Mouse (Mus musculus): ENCODE data around the gene Arhgef18. TPM values are rescaled to one million over a fixed set of nuclear protein-coding genes. Genes with fewer than 3 reads are reported as not detected.

Gene Arhgef18
- polyA plus RNA-seq, 2 experiments = 9.4 to 23.1 TPM

DNA sequence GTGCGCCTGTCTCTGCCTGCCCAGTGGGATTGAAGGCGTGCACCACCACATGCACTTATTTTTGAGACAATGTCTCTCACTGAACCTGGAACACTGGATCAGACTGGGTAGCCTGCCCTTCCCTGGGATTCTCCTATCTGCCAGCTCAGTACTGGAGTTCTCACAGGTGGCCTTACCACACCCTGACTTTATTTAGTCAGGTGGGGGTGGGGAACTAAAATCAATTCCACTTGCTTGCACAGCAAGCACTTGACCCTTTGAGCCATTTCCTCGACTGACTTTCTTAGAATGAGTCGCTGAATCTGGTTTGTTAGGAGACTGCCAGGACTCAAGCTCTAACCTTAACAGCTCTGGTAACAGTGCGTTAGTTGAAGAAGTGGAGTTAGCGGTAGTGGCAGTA lies 40.1 kb upstream of the Arhgef18 start:
- Histone ChIP-seq H3K4me2 (replicated peaks; ENCODE audit: low read depth, low read length, severe bottlenecking) (no peak overlapping the region), H3K9ac (ENCODE audit: low read depth, low read length, severe bottlenecking) (no peak overlapping the region), H3K27ac (replicated peaks; ENCODE audit: low read depth, low read length) (no peak overlapping the region), H3K4me1 (ENCODE audit: control insufficient read depth, insufficient read depth, low read length) (no peaks in the 10 kb centered on the region), H3K36me3 (ENCODE audit: control insufficient read depth, insufficient read depth, low read length) (no peaks in the 10 kb centered on the region), H3K4me3 (replicated peaks; ENCODE audit: low read length) (no peak overlapping the region), H3K27me3 (ENCODE audit: control insufficient read depth, insufficient read depth, low read length) (no peaks in the 10 kb centered on the region), H3K9me3 (ENCODE audit: control insufficient read depth, low read length) (no peaks in the 10 kb centered on the region)
- 81% methylated on average over 6 of the region's 6 CpGs for WGBS
- no peak for TF ChIP-seq POLR2A (IDR thresholded peaks at IDR 0.05; ENCODE audit: borderline replicate concordance, extremely low read depth, insufficient read depth, insufficient read length)
- no peak for DNase-seq (ENCODE audit: low spot score)
- no peak for ATAC-seq (ENCODE audit: low FRiP score, low read depth)

DNA sequence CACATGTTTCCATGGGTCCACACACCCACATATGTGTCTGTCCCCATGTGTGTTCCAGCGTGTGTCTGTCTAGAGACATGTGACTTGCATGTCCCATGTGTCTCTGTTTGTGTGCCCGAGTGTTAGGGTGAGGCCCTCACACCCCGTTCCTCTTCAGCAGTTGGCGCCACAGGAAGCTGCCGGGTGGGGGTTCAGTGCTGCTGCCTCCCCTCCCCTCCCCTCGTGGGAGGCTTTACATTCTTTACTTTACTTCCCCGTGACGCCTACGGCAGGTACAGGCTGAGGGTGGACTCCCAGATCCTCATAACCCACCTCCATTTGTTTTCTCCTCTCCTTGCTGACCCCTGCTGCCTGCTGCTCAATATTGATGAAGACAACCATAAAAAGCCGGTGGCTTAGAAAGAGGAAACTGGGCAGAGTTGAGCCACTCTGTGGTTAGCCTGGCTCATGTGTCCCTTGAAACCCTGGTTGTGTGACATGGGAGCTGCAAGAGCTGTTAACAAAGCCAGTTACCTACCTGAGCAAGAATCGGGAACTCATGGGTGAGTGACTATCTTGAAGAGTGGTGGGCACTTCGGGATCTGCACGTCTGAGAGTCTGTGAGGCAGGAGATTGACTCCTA lies 39.5 kb upstream of the Arhgef18 start, which contains the start of gene A430078G23Rik:
Gene A430078G23Rik (plus strand): TSS at position 227 of the 622 bp plus-strand sequence.
- H3K4me1 ChIP-seq (ENCODE audit: control insufficient read depth, insufficient read depth, low read length) = no peaks in the 10 kb centered on the region
- no peak within 1 kb of the TSS for H3K4me2 ChIP-seq (replicated peaks; ENCODE audit: low read depth, low read length, severe bottlenecking)
- ATAC-seq (ENCODE audit: low FRiP score, low read depth) = no peak

DNA sequence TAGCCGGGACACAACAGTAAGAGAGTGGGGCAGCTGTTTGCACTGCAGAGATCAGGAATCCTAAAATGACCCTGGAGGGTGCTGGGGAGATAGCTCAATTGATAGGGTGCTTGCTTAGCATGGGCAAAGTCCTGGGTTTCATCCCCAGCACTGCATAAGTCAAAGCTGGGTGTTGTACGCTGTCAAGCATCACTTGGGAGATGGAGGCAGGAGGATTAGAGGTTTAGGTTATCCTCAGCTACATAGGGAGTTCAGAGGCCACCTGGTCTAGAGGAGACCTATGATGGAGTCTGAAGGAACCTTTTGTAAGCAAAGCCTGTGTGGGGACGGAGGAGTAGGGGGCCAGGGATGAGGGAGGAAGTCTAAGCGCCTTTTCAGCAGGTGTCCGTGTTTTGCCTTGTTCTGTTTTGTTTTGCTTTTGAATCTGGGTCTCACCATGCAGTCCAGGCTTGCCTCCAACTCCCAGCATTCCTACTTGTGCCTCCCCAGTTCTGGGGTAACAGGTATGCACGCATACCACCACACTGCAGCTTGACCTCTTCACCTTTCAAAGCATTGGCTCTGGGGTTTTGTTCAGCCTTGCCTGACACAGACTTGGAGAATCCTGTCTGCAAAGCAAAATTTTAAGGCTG lies 38.9 kb upstream of the Arhgef18 start:
- Histone ChIP-seq H3K36me3 (ENCODE audit: control insufficient read depth, insufficient read depth, low read length) (no peaks in the 10 kb centered on the region), H3K4me1 (ENCODE audit: control insufficient read depth, insufficient read depth, low read length) (no peaks in the 10 kb centered on the region), H3K9ac (ENCODE audit: low read depth, low read length, severe bottlenecking) (no peak overlapping the region), H3K27me3 (ENCODE audit: control insufficient read depth, insufficient read depth, low read length) (no peaks in the 10 kb centered on the region), H3K4me3 (replicated peaks; ENCODE audit: low read length) (no peak overlapping the region), H3K4me2 (replicated peaks; ENCODE audit: low read depth, low read length, severe bottlenecking) (no peak overlapping the region), H3K27ac (replicated peaks; ENCODE audit: low read depth, low read length) (no peak overlapping the region), H3K9me3 (ENCODE audit: control insufficient read depth, low read length) (no peaks in the 10 kb centered on the region)
- TF ChIP-seq POLR2A (IDR thresholded peaks at IDR 0.05; ENCODE audit: borderline replicate concordance, extremely low read depth, insufficient read depth, insufficient read length) = no peak
- DNase-seq (ENCODE audit: low spot score) (no peak), ATAC-seq (ENCODE audit: low FRiP score, low read depth) (no peak)
- 68% methylated on average over 6 of the region's 6 CpGs for whole genome bisulfite sequencing

More for the DNA sequence above, 39.5 kb upstream of the Arhgef18 start, which contains the start of gene A430078G23Rik:
- no peak for DNase-seq (ENCODE audit: low spot score)
- Histone ChIP-seq H3K9ac (ENCODE audit: low read depth, low read length, severe bottlenecking) (no peak within 1 kb of the TSS), H3K27me3 (ENCODE audit: control insufficient read depth, insufficient read depth, low read length) (no peaks in the 10 kb centered on the region), H3K27ac (replicated peaks; ENCODE audit: low read depth, low read length) (no peak within 1 kb of the TSS), H3K9me3 (ENCODE audit: control insufficient read depth, low read length) (no peaks in the 10 kb centered on the region), H3K36me3 (ENCODE audit: control insufficient read depth, insufficient read depth, low read length) (no peaks in the 10 kb centered on the region), H3K4me3 (replicated peaks; ENCODE audit: low read length) (no peak within 1 kb of the TSS)
- 64% methylated on average over 13 of the region's 13 CpGs for WGBS
- TF ChIP-seq POLR2A (IDR thresholded peaks at IDR 0.05; ENCODE audit: borderline replicate concordance, extremely low read depth, insufficient read depth, insufficient read length) = no peak

DNA sequence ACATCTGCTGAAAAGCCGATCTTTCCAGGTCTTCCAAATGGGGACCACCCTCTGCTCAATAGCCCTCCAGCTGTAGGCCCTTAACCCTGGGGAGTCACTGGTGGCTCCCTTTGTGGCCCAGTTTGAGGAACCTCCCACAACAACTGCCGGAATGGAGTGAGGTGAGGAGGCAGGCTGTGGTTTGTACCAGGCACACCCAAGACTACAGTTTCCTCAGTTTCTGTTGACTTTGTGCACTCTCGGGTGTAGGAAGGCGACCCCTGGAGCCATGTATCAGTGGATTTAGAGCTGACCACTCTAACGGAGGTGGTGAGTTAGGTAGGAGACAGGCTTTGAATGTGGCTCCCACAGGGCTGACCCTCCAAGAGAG lies 38.4 kb upstream of the Arhgef18 start:
- WGBS = 64% methylated on average over 5 of the region's 5 CpGs
- no peak overlapping the region for H3K27ac ChIP-seq (replicated peaks; ENCODE audit: low read depth, low read length)
- no peak for TF ChIP-seq POLR2A (IDR thresholded peaks at IDR 0.05; ENCODE audit: borderline replicate concordance, extremely low read depth, insufficient read depth, insufficient read length)
- H3K27me3 ChIP-seq (ENCODE audit: control insufficient read depth, insufficient read depth, low read length) = no peaks in the 10 kb centered on the region
- no peak overlapping the region for H3K4me3 ChIP-seq (replicated peaks; ENCODE audit: low read length)
- H3K4me1 ChIP-seq (ENCODE audit: control insufficient read depth, insufficient read depth, low read length) = no peaks in the 10 kb centered on the region
- DNase-seq (ENCODE audit: low spot score) (no peak), ATAC-seq (ENCODE audit: low FRiP score, low read depth) (no peak)
- no peaks in the 10 kb centered on the region for H3K36me3 ChIP-seq (ENCODE audit: control insufficient read depth, insufficient read depth, low read length)
- no peak overlapping the region for H3K9ac ChIP-seq (ENCODE audit: low read depth, low read length, severe bottlenecking)
- H3K4me2 ChIP-seq (replicated peaks; ENCODE audit: low read depth, low read length, severe bottlenecking) = no peak overlapping the region
- H3K9me3 ChIP-seq (ENCODE audit: control insufficient read depth, low read length) = no peaks in the 10 kb centered on the region

DNA sequence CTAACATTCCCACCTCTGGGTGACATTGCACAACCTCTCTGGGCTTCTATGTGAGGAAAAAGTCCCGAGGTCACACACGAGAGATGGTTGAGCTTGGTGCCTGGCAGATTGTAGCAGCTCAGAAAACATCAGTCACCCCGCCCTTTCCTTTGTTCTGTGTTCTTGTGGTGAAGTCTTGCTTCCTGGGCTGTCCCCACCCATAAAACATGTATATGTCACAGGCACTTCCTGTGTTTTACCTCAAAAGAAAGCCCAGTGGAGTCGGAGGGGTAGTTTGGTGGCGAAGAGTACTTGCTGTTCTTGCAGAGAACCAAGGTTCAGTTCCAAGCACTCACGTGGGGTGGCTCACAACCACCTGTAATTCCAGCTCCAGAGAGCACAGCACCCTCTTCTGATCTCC lies 37.2 kb upstream of the Arhgef18 start:
- ATAC-seq (ENCODE audit: low FRiP score, low read depth) (no peak), DNase-seq (ENCODE audit: low spot score) (no peak)
- no peaks in the 10 kb centered on the region for H3K27me3 ChIP-seq (ENCODE audit: control insufficient read depth, insufficient read depth, low read length)
- no peaks in the 10 kb centered on the region for H3K4me1 ChIP-seq (ENCODE audit: control insufficient read depth, insufficient read depth, low read length)
- H3K9me3 ChIP-seq (ENCODE audit: control insufficient read depth, low read length) = no peaks in the 10 kb centered on the region
- H3K4me2 ChIP-seq (replicated peaks; ENCODE audit: low read depth, low read length, severe bottlenecking) = no peak overlapping the region
- WGBS = 79% methylated on average over 6 of the region's 6 CpGs
- no peaks in the 10 kb centered on the region for H3K36me3 ChIP-seq (ENCODE audit: control insufficient read depth, insufficient read depth, low read length)
- no peak overlapping the region for H3K27ac ChIP-seq (replicated peaks; ENCODE audit: low read depth, low read length)
- no peak overlapping the region for H3K4me3 ChIP-seq (replicated peaks; ENCODE audit: low read length)
- TF ChIP-seq POLR2A (IDR thresholded peaks at IDR 0.05; ENCODE audit: borderline replicate concordance, extremely low read depth, insufficient read depth, insufficient read length) = no peak
- H3K9ac ChIP-seq (ENCODE audit: low read depth, low read length, severe bottlenecking) = no peak overlapping the region
